Mouse (Mus musculus) neural tube, embryonic 13.5 days (tissue): Measurements from ENCODE around the gene Arntl. TPM values are rescaled to one million over a fixed set of nuclear protein-coding genes. Genes with fewer than 3 reads are reported as not detected.
A peak's percentile ranks its signal among the peaks of the same experiment; 100 is the strongest.

Experiments
- ATAC-seq: fragments of 200-750 bp; cut with Nextera tagmentation; 2 replicates; pipeline ENCODE4 v1.8.0; 2017; ENCODE audit warnings: low read depth, mild to moderate bottlenecking, moderate TSS enrichment, moderate library complexity
- H3K27ac ChIP-seq: fragments of 300-500 bp; sonication (generic); replicated peaks from 2 replicates; pipeline ENCODE4 v1.5.1; 2015; ENCODE audit warnings: moderate library complexity, mild to moderate bottlenecking, inconsistent platforms
- H3K27me3 ChIP-seq: fragments of 300-500 bp; sonication (generic); 2 replicates; pipeline ENCODE4 v1.6.1; 2015; ENCODE audit warnings: mild to moderate bottlenecking, inconsistent platforms
- H3K36me3 ChIP-seq: fragments of 300-500 bp; sonication (generic); 2 replicates; pipeline ENCODE4 v1.6.1; 2015; ENCODE audit warnings: mild to moderate bottlenecking, inconsistent platforms
- H3K4me1 ChIP-seq: fragments of 300-500 bp; sonication (generic); replicated peaks from 2 replicates; pipeline ENCODE4 v1.6.1; 2015; ENCODE audit warnings: inconsistent platforms
- H3K4me2 ChIP-seq: fragments of 300-500 bp; sonication (generic); 2 replicates; pipeline ENCODE4 v1.6.1; 2015; ENCODE audit warnings: inconsistent platforms, mild to moderate bottlenecking, moderate library complexity
- H3K4me3 ChIP-seq: fragments of 300-500 bp; sonication (generic); 2 replicates; pipeline ENCODE4 v1.5.1; 2015; ENCODE audit warnings: mild to moderate bottlenecking, inconsistent platforms
- H3K9ac ChIP-seq: fragments of 300-500 bp; sonication (generic); 2 replicates; pipeline ENCODE4 v1.6.1; 2015; ENCODE audit warnings: moderate library complexity, mild to moderate bottlenecking, inconsistent platforms
- H3K9me3 ChIP-seq: fragments of 300-500 bp; sonication (generic); 2 replicates; pipeline ENCODE4 v1.6.1; 2016; ENCODE audit warnings: inconsistent platforms
- WGBS: fragments of 180-500 bp; shearing (Covaris S2); methylation state at CpG from one replicate; pipeline ENCODE4 v1.1.7; 2015; 5-methylcytosine and 5-hydroxymethylcytosine counted together
- polyA plus RNA-seq: library from polyadenylated mRNA; unstranded; fragments of >200 nt; fragmentation: Nextera tagmentation; extraction: Ambion mirVana; gene quantifications from 2 replicates; pipeline ENCODE4 v1.2.1, GENCODE M21; 2015

The Arntl gene
- polyA plus RNA-seq, 1 experiment from 2014 or later, result 10.1 TPM

DNA sequence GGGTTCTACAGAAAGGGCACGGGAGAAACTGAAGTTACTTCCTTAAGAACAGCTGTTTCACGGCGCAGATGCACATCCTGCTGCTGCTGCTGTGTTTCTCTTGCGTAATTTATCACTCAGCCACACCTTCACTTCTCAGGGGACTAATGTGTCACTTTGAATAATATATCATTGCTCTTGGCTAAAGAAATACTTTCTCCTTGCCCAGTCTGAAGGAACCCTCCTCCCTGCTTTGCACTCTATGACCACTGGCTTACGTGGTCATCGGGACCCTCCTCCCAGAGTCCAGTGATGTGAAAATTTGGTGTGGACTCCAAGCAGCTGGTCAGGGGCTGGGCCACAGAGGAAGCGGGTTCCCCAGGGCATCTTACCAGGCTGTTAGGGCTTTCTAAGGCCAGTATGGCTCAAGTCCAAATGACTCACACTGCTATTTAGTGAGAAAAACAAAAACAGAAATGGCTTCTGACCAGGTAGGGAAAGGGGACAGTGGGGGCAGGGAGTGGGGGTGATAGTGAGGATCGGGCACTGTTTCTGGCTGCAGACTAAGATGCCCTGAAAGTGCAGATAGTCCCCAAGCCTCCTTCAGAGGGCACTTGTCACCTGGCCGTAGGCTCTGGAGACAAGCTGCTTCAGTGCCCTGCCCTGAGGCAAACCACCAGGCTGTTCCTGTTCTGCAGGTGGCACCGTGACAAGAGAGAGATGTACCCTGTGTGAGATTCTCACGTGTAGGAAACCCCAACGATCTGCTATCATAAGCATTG lies 34.8 kb downstream of the Arntl start:
- WGBS, result 69% methylated on average over 12 of the region's 12 CpGs
- Histone ChIP-seq H3K4me2 (no peak overlapping the region), H3K9me3 (no peaks in the 10 kb centered on the region), H3K9ac (no peak overlapping the region), H3K4me1 (peaks cover 39% of the 10 kb centered on the region), H3K4me3 (no peak overlapping the region), H3K36me3 (no peaks in the 10 kb centered on the region), H3K27ac (0 out of 2 replicates have a peak overlapping the region, but pooled peaks have one; percentile 23), H3K27me3 (no peaks in the 10 kb centered on the region)
- ATAC-seq, result no peak; the same call in 1 of the 2 replicates

DNA sequence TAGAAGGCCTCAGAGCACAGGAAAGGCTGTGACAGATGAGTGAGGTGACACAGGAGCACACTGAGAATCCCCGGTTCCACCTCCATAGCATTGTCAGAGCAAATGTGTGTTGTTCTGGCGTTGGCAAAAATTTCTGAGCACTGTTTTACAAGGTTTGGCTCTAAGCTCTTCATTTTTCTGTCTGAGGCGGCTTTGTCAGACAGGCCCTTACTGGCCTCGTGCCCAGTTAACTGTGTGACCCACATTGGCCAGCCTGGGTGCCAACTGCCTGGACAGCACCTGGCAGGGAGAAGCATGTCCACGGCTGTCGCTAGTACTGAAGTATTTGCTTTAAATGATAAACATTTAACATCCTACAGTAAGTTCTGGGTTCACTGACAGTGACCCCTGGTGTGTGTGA lies 35.4 kb downstream of the Arntl start:
- no peak overlapping the region for H3K9ac ChIP-seq
- WGBS, result 74% methylated on average over 6 of the region's 6 CpGs
- H3K27me3 ChIP-seq, result no peaks in the 10 kb centered on the region
- H3K4me3 ChIP-seq, result no peak overlapping the region
- H3K27ac ChIP-seq, result 0 out of 2 replicates have a peak overlapping the region, but pooled peaks have one; percentile 23
- no peaks in the 10 kb centered on the region for H3K9me3 ChIP-seq
- ATAC-seq, result no peak; the same call in 1 of the 2 replicates
- H3K4me2 ChIP-seq, result no peak overlapping the region
- H3K4me1 ChIP-seq, result peaks cover 39% of the 10 kb centered on the region
- no peaks in the 10 kb centered on the region for H3K36me3 ChIP-seq

DNA sequence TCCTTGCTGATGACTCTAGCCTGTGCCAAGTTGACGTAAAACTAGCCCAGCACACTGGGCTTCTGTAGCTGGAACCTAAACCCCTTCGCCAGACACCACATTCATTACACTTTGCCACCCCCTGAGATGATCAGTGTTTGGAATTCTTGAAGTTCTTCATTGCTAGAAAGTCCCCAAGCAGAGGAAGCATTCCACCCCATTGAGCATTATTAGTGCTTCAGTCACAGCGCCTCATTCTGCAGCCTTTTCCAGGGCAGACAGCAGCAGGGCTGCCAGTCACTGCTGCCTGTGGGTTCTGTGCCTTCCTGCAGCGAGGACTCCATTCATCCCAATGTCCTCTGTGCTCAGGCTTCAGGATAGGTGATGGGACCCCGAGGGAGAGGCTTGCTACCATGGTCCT lies 37.9 kb downstream of the Arntl start:
- ATAC-seq, result no peak
- H3K9ac ChIP-seq, result no peak overlapping the region
- H3K4me2 ChIP-seq, result no peak overlapping the region
- no peaks in the 10 kb centered on the region for H3K9me3 ChIP-seq
- no peaks in the 10 kb centered on the region for H3K36me3 ChIP-seq
- no peaks in the 10 kb centered on the region for H3K27me3 ChIP-seq
- WGBS, result 65% methylated on average over 5 of the region's 5 CpGs
- H3K27ac ChIP-seq, result no peak overlapping the region
- H3K4me1 ChIP-seq, result peaks cover 57% of the 10 kb centered on the region
- H3K4me3 ChIP-seq, result no peak overlapping the region

DNA sequence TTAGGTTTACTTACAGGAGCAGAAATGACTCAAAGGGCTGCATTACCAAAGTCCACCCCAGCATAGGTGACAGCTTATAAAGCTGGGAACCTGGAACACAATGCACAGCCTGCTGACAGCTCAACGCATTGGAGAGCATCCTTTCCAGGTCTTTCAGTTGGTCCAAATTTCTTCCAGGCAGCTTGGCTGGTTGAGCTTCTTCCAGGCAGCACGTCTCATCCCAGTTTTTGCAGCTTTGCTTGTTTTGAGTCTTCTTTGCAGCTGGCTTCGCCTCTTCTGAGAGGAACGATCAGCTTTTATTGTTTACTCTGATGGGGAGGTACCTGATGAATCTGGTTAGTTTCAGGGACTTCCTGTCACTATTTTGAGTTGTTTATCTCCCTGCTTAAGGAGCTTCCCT lies 39.2 kb downstream of the Arntl start:
- Histone ChIP-seq H3K36me3 (no peaks in the 10 kb centered on the region), H3K4me1 (peaks cover 60% of the 10 kb centered on the region), H3K27me3 (no peaks in the 10 kb centered on the region), H3K9me3 (no peaks in the 10 kb centered on the region), H3K4me3 (no peak overlapping the region), H3K9ac (no peak overlapping the region), H3K4me2 (no peak overlapping the region), H3K27ac (no peak overlapping the region)
- 90% methylated on average over 4 of the region's 4 CpGs for WGBS
- no peak for ATAC-seq

- Histone ChIP-seq H3K9ac (no peak overlapping the region), H3K27me3 (no peaks in the 10 kb centered on the region), H3K9me3 (no peaks in the 10 kb centered on the region), H3K36me3 (no peaks in the 10 kb centered on the region), H3K27ac (no peak overlapping the region), H3K4me1 (peaks cover 60% of the 10 kb centered on the region), H3K4me3 (no peak overlapping the region), H3K4me2 (no peak overlapping the region)
- no peak for ATAC-seq
- WGBS, result 76% methylated on average over 5 of the region's 5 CpGs
These were observed 39.9 kb downstream of the Arntl start for GRCm38 (mm10) chr7:113247167-113247566.

- no peak for ATAC-seq
These were observed 42.0 kb downstream of the Arntl start for GRCm38 (mm10) chr7:113249134-113249825.

DNA sequence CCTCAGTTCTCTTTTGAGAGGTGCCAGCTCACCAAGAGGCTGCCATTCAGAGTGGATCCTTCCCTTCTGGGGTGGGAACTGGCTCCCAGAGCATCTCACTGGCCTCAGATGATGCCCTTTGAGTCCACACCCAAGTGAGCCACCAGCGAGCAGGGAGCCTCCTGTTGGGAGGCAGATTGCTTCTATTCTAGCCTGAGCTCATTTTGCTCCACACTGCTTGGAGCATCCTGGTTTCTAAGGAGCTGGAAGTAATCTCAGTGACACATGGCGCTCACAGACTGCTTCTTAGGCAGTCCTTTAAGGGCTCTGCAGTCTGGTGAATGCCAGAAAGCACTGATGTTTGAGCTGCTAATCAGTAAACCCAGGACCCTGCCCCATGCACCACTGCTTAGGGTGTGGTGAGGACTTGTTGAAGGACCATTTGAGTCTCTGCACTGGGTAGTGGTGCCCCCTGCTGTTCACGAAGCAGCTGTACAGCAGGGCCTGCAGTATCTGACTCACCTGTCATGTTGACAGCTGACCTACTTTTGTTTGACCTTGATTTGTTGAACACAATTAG lies 43.2 kb downstream of the Arntl start:
- Histone ChIP-seq H3K4me1 (peaks cover 53% of the 10 kb centered on the region), H3K27me3 (no peaks in the 10 kb centered on the region), H3K4me2 (no peak overlapping the region), H3K36me3 (no peaks in the 10 kb centered on the region), H3K27ac (peak overlapping the region; percentile 71), H3K9me3 (no peaks in the 10 kb centered on the region), H3K9ac (no peak overlapping the region), H3K4me3 (no peak overlapping the region)
- WGBS, result 48% methylated on average over 3 of the region's 3 CpGs
- no peak; the same call in 1 of the 2 replicates for ATAC-seq

More at GRCm38 (mm10) chr7:113249134-113249825, 42.0 kb downstream of the Arntl start:
- H3K9me3 ChIP-seq, result no peaks in the 10 kb centered on the region
- H3K36me3 ChIP-seq, result no peaks in the 10 kb centered on the region
- 62% methylated on average over 16 of the region's 16 CpGs for WGBS
- H3K4me2 ChIP-seq, result no peak overlapping the region
- peaks cover 62% of the 10 kb centered on the region for H3K4me1 ChIP-seq
- H3K9ac ChIP-seq, result no peak overlapping the region
- 0 out of 2 replicates have a peak overlapping the region, but pooled peaks have one; percentile 34 for H3K27ac ChIP-seq
- H3K4me3 ChIP-seq, result no peak overlapping the region
- H3K27me3 ChIP-seq, result no peaks in the 10 kb centered on the region

- WGBS, result 56% methylated on average over 3 of the region's 3 CpGs
- H3K36me3 ChIP-seq, result no peaks in the 10 kb centered on the region
- peak; percentile 68; the same call in 1 of the 2 replicates for ATAC-seq
- no peaks in the 10 kb centered on the region for H3K9me3 ChIP-seq
- H3K9ac ChIP-seq, result no peak overlapping the region
- no peak overlapping the region for H3K4me3 ChIP-seq
- H3K27me3 ChIP-seq, result no peaks in the 10 kb centered on the region
- peaks cover 49% of the 10 kb centered on the region for H3K4me1 ChIP-seq
- H3K27ac ChIP-seq, result peak overlapping the region; percentile 71
- no peak overlapping the region for H3K4me2 ChIP-seq
These were observed 43.7 kb downstream of the Arntl start for GRCm38 (mm10) chr7:113251001-113251400.

GRCm38 (mm10) chr7:113251554-113251953 lies 44.3 kb downstream of the Arntl start:
- Histone ChIP-seq H3K4me3 (no peak overlapping the region), H3K4me2 (no peak overlapping the region), H3K27ac (peak overlapping the region; percentile 34), H3K36me3 (no peaks in the 10 kb centered on the region), H3K27me3 (no peaks in the 10 kb centered on the region), H3K9me3 (no peaks in the 10 kb centered on the region), H3K4me1 (peaks cover 47% of the 10 kb centered on the region), H3K9ac (no peak overlapping the region)
- 0 out of 2 replicates have a peak, but pooled peaks have one; percentile 12 for ATAC-seq
- 64% methylated on average over 6 of the region's 6 CpGs for WGBS

GRCm38 (mm10) chr7:113253777-113254405 lies 46.6 kb downstream of the Arntl start:
- WGBS, result 92% methylated on average over 7 of the region's 7 CpGs
- Histone ChIP-seq H3K9me3 (no peaks in the 10 kb centered on the region), H3K27ac (no peak overlapping the region)

DNA sequence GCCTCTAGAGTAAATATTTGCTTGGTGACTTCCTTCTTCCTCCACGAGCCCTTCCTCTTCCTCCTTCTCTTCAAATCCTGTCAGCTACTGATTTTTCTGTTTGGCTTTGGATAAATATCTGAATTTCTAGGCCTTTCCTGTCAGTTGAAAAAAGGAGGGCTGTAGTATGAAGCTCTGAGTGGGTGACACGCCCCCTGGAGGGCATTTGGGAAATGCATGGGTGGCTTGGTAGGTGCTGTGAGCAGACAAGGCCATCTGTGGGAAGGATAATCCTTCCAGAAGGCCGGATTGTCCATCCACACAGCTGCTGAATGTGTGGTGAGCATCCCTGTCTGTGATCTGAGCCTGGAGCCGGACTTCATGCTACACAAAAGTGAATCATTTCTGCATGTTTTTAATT lies 48.8 kb downstream of the Arntl start:
- H3K9ac ChIP-seq, result no peak overlapping the region
- no peaks in the 10 kb centered on the region for H3K27me3 ChIP-seq
- peaks cover 31% of the 10 kb centered on the region for H3K4me1 ChIP-seq
- no peak overlapping the region for H3K27ac ChIP-seq
- 64% methylated on average over 4 of the region's 4 CpGs for WGBS
- H3K9me3 ChIP-seq, result no peaks in the 10 kb centered on the region
- H3K36me3 ChIP-seq, result no peaks in the 10 kb centered on the region
- no peak for ATAC-seq
- H3K4me2 ChIP-seq, result no peak overlapping the region
- H3K4me3 ChIP-seq, result no peak overlapping the region

More at GRCm38 (mm10) chr7:113253777-113254405, 46.6 kb downstream of the Arntl start:
- H3K9ac ChIP-seq, result no peak overlapping the region
- no peak overlapping the region for H3K4me2 ChIP-seq
- H3K4me1 ChIP-seq, result peaks cover 42% of the 10 kb centered on the region
- no peaks in the 10 kb centered on the region for H3K27me3 ChIP-seq
- H3K4me3 ChIP-seq, result no peak overlapping the region
- no peaks in the 10 kb centered on the region for H3K36me3 ChIP-seq
- no peak for ATAC-seq

- WGBS, result 80% methylated on average over 4 of the region's 4 CpGs
- Histone ChIP-seq H3K9ac (no peak overlapping the region), H3K27ac (no peak overlapping the region), H3K36me3 (no peaks in the 10 kb centered on the region), H3K27me3 (no peaks in the 10 kb centered on the region), H3K9me3 (no peaks in the 10 kb centered on the region), H3K4me1 (peaks cover 11% of the 10 kb centered on the region), H3K4me3 (no peak overlapping the region), H3K4me2 (no peak overlapping the region)
- no peak for ATAC-seq
These were observed 51.2 kb downstream of the Arntl start for GRCm38 (mm10) chr7:113258430-113258829.
